ENCODE assay signal across 14 mouse cellular contexts in genomic region chr2:125706510-125706921, GRCm38 (mm10). TPM values are rescaled to one million over a fixed set of nuclear protein-coding genes. Genes with fewer than 3 reads are reported as not detected.
DNase-seq lines count a peak whose midpoint lies in the region; TF ChIP-seq lines count a peak whose summit lies in the region.
"Had no signal": no experiment of that assay in that cellular context is flagged by ENCODE, and none has a peak within 500 bp of the region (broad histone marks: within the 10 kb centered on the region; RNA-seq: fewer than 3 reads in every experiment).

No protein-coding gene starts in this region.

- WGBS in kidney, adult 2 months, result 60% methylated on average over 5 of the region's 5 CpGs

- TF ChIP-seq POLR2A in kidney, adult 2 months (IDR thresholded peaks at IDR 0.05; ENCODE audit: low read depth, low read length), result no peak

- no peak overlapping the region for H3K4me3 ChIP-seq in kidney, adult 2 months (ENCODE audit: insufficient read depth, low read depth, low read length)
- H3K4me3 ChIP-seq: limb, embryonic 12.5 days; megakaryocyte, embryonic 14.5 days had no signal

- no peaks in the 10 kb centered on the region for H3K4me1 ChIP-seq in kidney, adult 2 months (ENCODE audit: control insufficient read depth, insufficient read depth, low read length)
- H3K4me1 ChIP-seq: limb, embryonic 12.5 days had no signal

- H3K27ac ChIP-seq in kidney, adult 2 months (ENCODE audit: insufficient read depth, low read depth, low read length), result no peak overlapping the region
- H3K27ac ChIP-seq: limb, embryonic 12.5 days had no signal

- no peaks in the 10 kb centered on the region for H3K27me3 ChIP-seq in kidney, adult 2 months (replicated peaks; ENCODE audit: control insufficient read depth, insufficient read depth, low read length)
- H3K27me3 ChIP-seq: limb, embryonic 12.5 days had no signal

- TF ChIP-seq CTCF in kidney, adult 2 months (conservative IDR thresholded peaks at IDR 0.05; ENCODE audit: insufficient read depth, insufficient read length, low read depth, low read length), result no peak

- no peaks in the 10 kb centered on the region for H3K36me3 ChIP-seq in kidney, adult 2 months (ENCODE audit: control insufficient read depth, insufficient read depth, low read length)
- H3K36me3 ChIP-seq: limb, embryonic 12.5 days had no signal

- DNase-seq in cerebellum, postnatal 10 days, result peak; percentile 35
- no peak for DNase-seq in cerebellum, postnatal 36 days
- peak; percentile 14 for DNase-seq in kidney, adult 2 months
- DNase-seq in kidney, postnatal 25 days, result no peak
- peak; percentile 39 for DNase-seq in 3134 (ENCODE audit: extremely low read depth, insufficient read length, low spot score)
- peak; percentile 59 for DNase-seq in adrenal gland, postnatal 10 days
- DNase-seq in gastrocnemius, postnatal 10 days, result no peak
- DNase-seq in cerebellum, adult 9-11 months, result no peak
- DNase-seq: B cell, adult 2 months; cerebellum, adult 11 months; heart, adult 11 months; kidney, postnatal 36 days had no signal

RNA-seq across cellular contexts. Expression of gene Shc4, which starts 17.4 kb away (rescaled TPM):
- polyA plus RNA-seq in kidney, adult 2 months (2012; rRNA removed), result 0.20 and 0.22 TPM in 2 replicates
- 1 to 10 TPM; 2.6 to 3.2 TPM for total RNA-seq in adrenal gland, postnatal 10 days (2021)
- total RNA-seq in gastrocnemius, postnatal 10 days (2021), result 1 to 10 TPM; 3.4 to 3.5 TPM

RNA-seq across cellular contexts. Expression of gene Eid1, which starts 33.6 kb away (rescaled TPM):
- polyA plus RNA-seq in kidney, adult 2 months (2012; rRNA removed), result 12.9 and 19.9 TPM in 2 replicates
- 100 to 1,000 TPM; 111 to 122 TPM for total RNA-seq in adrenal gland, postnatal 10 days (2021)
- 10 to 100 TPM; 82.7 to 88.9 TPM for total RNA-seq in gastrocnemius, postnatal 10 days (2021)

Comparison
In these comparisons a context has a peak if more than half of its experiments do, and no peak if none do; other contexts are left out.
1. DNase-seq: peak in cerebellum, postnatal 10 days (2 of 2), kidney, adult 2 months (single experiment), 3134 (single experiment) and adrenal gland, postnatal 10 days (single experiment); none in cerebellum, postnatal 36 days (0 of 2), kidney, postnatal 25 days (0 of 2), gastrocnemius, postnatal 10 days (single experiment) and cerebellum, adult 9-11 months (single experiment).